Mouse (Mus musculus) left cerebral cortex, adult 2 months (tissue): ENCODE data around the gene Sh2d3c. TPM values are rescaled to one million over a fixed set of nuclear protein-coding genes. Genes with fewer than 3 reads are reported as not detected.

Experiments used
- DNase-seq, 2 experiments: peaks; one replicate each; pipeline ENCODE4 v3.0.0; 2021 to 2022; ENCODE audit warnings: low spot score in 2 of 2, mixed read lengths in 1 of 2; ENCODE audit errors: extremely low spot score in 1 of 2
- H3K27ac ChIP-seq: fragments of 200-600 bp; 2 replicates; pipeline ENCODE4 v1.8.1; 2022
- H3K4me3 ChIP-seq: fragments of 200-600 bp; 2 replicates; pipeline ENCODE4 v1.8.1; 2022
- CTCF ChIP-seq: fragments of 200-600 bp; IDR thresholded peaks from 2 replicates; pipeline ENCODE4 v1.8.1; 2022; ENCODE audit warnings: antibody characterized with exemption, mild to moderate bottlenecking, moderate library complexity
- intact Hi-C: fragments of 180-260 bp; cut with DNase I; formaldehyde crosslinking; loops from one replicate; pipeline ENCODE4 v1.15.1; 2025
- total RNA-seq, 2 experiments: library from RNA; stranded (reverse); gene quantifications; 2 replicates each; pipeline ENCODE4 v1.2.3; 2021

Gene Sh2d3c
- total RNA-seq, 2 experiments from 2014 or later = 31.1 to 42.5 TPM

GRCm38 (mm10) chr2:32731911-32732310 is 11.1 kb downstream of the Sh2d3c start:
- no peak for DNase-seq
- no peak for TF ChIP-seq CTCF
- H3K4me3 ChIP-seq = no peak overlapping the region
- no peak overlapping the region for H3K27ac ChIP-seq
- intact Hi-C loops = no loop called here

GRCm38 (mm10) chr2:32732695-32733094 is 11.8 kb downstream of the Sh2d3c start:
- no peak for TF ChIP-seq CTCF
- no peak overlapping the region for H3K27ac ChIP-seq
- intact Hi-C loops = no loop called here
- no peak overlapping the region for H3K4me3 ChIP-seq
- DNase-seq = no peak

GRCm38 (mm10) chr2:32734480-32734879 is 13.6 kb downstream of the Sh2d3c start:
- intact Hi-C loops = no loop called here
- H3K27ac ChIP-seq = no peak overlapping the region
- H3K4me3 ChIP-seq = no peak overlapping the region
- DNase-seq = no peak
- TF ChIP-seq CTCF = no peak

- intact Hi-C loops = no loop called here
- H3K27ac ChIP-seq = peak overlapping the region; percentile 50; the same call in 1 of the 2 replicates
- no peak overlapping the region for H3K4me3 ChIP-seq
- DNase-seq = no peak
- TF ChIP-seq CTCF = no peak
Observed at GRCm38 (mm10) chr2:32734933-32735332, 14.1 kb downstream of the Sh2d3c start.

- DNase-seq = no peak
- intact Hi-C loops = no loop called here
- no peak for TF ChIP-seq CTCF
- H3K4me3 ChIP-seq = no peak overlapping the region
- no peak overlapping the region for H3K27ac ChIP-seq
Observed at GRCm38 (mm10) chr2:32736306-32736829, 15.5 kb downstream of the Sh2d3c start.

- no peak overlapping the region for H3K27ac ChIP-seq
- H3K4me3 ChIP-seq = no peak overlapping the region
- intact Hi-C loops = no loop called here
- no peak for TF ChIP-seq CTCF
- DNase-seq = no peak
Observed at GRCm38 (mm10) chr2:32737008-32737407, 16.2 kb downstream of the Sh2d3c start.

GRCm38 (mm10) chr2:32739311-32739710 is 18.5 kb downstream of the Sh2d3c start:
- TF ChIP-seq CTCF = no peak
- no peak overlapping the region for H3K27ac ChIP-seq
- intact Hi-C loops = no loop called here
- no peak for DNase-seq
- H3K4me3 ChIP-seq = no peak overlapping the region

- DNase-seq = no peak
- H3K27ac ChIP-seq = peak within 1 kb of the TSS; percentile 97
- H3K4me3 ChIP-seq = peak within 1 kb of the TSS; percentile 87
- intact Hi-C loops = no loop called here
- TF ChIP-seq CTCF = no peak
Observed at GRCm38 (mm10) chr2:32740916-32741272, 20.0 kb downstream of the Sh2d3c start, which contains the start of gene 6330409D20Rik. Gene 6330409D20Rik (minus strand): TSS chr2:32741016.

- peak overlapping the region; percentile 97 for H3K27ac ChIP-seq
- DNase-seq = peak; percentile 68 to 71
- no peak for TF ChIP-seq CTCF
- intact Hi-C loops = loop anchor here (1.0 kb wide), 1 partner anchor 28 kb away; the partner anchor contains the start of gene Cdk9
- peak overlapping the region; percentile 87 for H3K4me3 ChIP-seq
Observed at GRCm38 (mm10) chr2:32741273-32742172, 20.7 kb downstream of the Sh2d3c start.

- peak overlapping the region; percentile 97 for H3K27ac ChIP-seq
- intact Hi-C loops = loop anchor here (1.0 kb wide), 1 partner anchor 29 kb away; the partner anchor contains the start of gene Cdk9
- DNase-seq = peak; percentile 87 to 88
- H3K4me3 ChIP-seq = peak overlapping the region; percentile 87
- no peak for TF ChIP-seq CTCF
Observed at GRCm38 (mm10) chr2:32742173-32742531, 21.3 kb downstream of the Sh2d3c start.

GRCm38 (mm10) chr2:32744272-32744982 is 23.6 kb downstream of the Sh2d3c start:
- no peak overlapping the region for H3K27ac ChIP-seq
- no peak for TF ChIP-seq CTCF
- H3K4me3 ChIP-seq = no peak overlapping the region
- DNase-seq = no peak
- intact Hi-C loops = no loop called here

- TF ChIP-seq CTCF = no peak
- Histone ChIP-seq H3K27ac (no peak overlapping the region), H3K4me3 (no peak overlapping the region)
- intact Hi-C loops = no loop called here
- no peak for DNase-seq
Observed at GRCm38 (mm10) chr2:32749082-32749481, 28.2 kb downstream of the Sh2d3c start.
